Mouse (Mus musculus) neural tube, embryonic 15.5 days (tissue): ENCODE data around the gene Rnf20. TPM values are rescaled to one million over a fixed set of nuclear protein-coding genes. Genes with fewer than 3 reads are reported as not detected.
"Not testable (repeated sequence)": the region's sequence is repeated elsewhere in the genome, so short reads cannot be mapped to it uniquely, and the experiment has no call there.

Experiments
- ATAC-seq: fragments of 200-750 bp; cut with Nextera tagmentation; 2 replicates; pipeline ENCODE4 v1.8.0; 2017; ENCODE audit warnings: mild to moderate bottlenecking, moderate TSS enrichment, moderate library complexity; ENCODE audit not compliant: low FRiP score
- H3K27ac ChIP-seq: fragments of 300-500 bp; sonication (generic); replicated peaks from 2 replicates; pipeline ENCODE4 v1.5.1; 2015; ENCODE audit warnings: mild to moderate bottlenecking, inconsistent platforms
- H3K27me3 ChIP-seq: fragments of 300-500 bp; sonication (generic); replicated peaks from 2 replicates; pipeline ENCODE4 v1.6.1; 2015; ENCODE audit warnings: inconsistent platforms
- H3K36me3 ChIP-seq: fragments of 300-500 bp; sonication (generic); 2 replicates; pipeline ENCODE4 v1.6.1; 2015; ENCODE audit warnings: inconsistent platforms
- H3K4me1 ChIP-seq: fragments of 300-500 bp; sonication (generic); 2 replicates; pipeline ENCODE4 v1.6.1; 2015; ENCODE audit warnings: inconsistent platforms
- H3K4me2 ChIP-seq: fragments of 300-500 bp; sonication (generic); 2 replicates; pipeline ENCODE4 v1.6.1; 2015; ENCODE audit warnings: inconsistent platforms, mild to moderate bottlenecking, moderate library complexity
- H3K4me3 ChIP-seq: fragments of 300-500 bp; sonication (generic); replicated peaks from 2 replicates; pipeline ENCODE4 v1.5.1; 2015; ENCODE audit warnings: mild to moderate bottlenecking, inconsistent platforms
- H3K9ac ChIP-seq: fragments of 300-500 bp; sonication (generic); replicated peaks from 2 replicates; pipeline ENCODE4 v1.6.1; 2015; ENCODE audit warnings: mild to moderate bottlenecking, inconsistent platforms
- H3K9me3 ChIP-seq: fragments of 300-500 bp; sonication (generic); replicated peaks from 2 replicates; pipeline ENCODE4 v1.6.1; 2016; ENCODE audit warnings: inconsistent platforms
- WGBS: fragments of 180-500 bp; shearing (Covaris S2); methylation state at CpG from one replicate; pipeline ENCODE4 v1.1.7; 2015; ENCODE audit warnings: mixed read lengths; 5-methylcytosine and 5-hydroxymethylcytosine counted together
- polyA plus RNA-seq: library from polyadenylated mRNA; unstranded; fragments of >200 nt; fragmentation: Nextera tagmentation; extraction: Ambion mirVana; gene quantifications from 2 replicates; pipeline ENCODE4 v1.2.1, GENCODE M21; 2015

The Rnf20 gene
- polyA plus RNA-seq, 1 experiment from 2014 or later = 42.2 TPM

- Histone ChIP-seq H3K27me3 (no peaks in the 10 kb centered on the region), H3K9ac (no peak overlapping the region), H3K4me3 (no peak overlapping the region), H3K9me3 (no peaks in the 10 kb centered on the region), H3K27ac (no peak overlapping the region), H3K36me3 (no peaks in the 10 kb centered on the region), H3K4me2 (no peak overlapping the region), H3K4me1 (no peaks in the 10 kb centered on the region)
- no peak for ATAC-seq
- WGBS = 83% methylated on average over 1 of the region's 1 CpGs
Observed at GRCm38 (mm10) chr4:49605459-49605858, 26.3 kb upstream of the Rnf20 start.

GRCm38 (mm10) chr4:49616924-49617323 is 14.9 kb upstream of the Rnf20 start:
- Histone ChIP-seq H3K4me3 (no peak overlapping the region), H3K27me3 (no peaks in the 10 kb centered on the region), H3K4me1 (no peaks in the 10 kb centered on the region), H3K9me3 (no peaks in the 10 kb centered on the region), H3K9ac (no peak overlapping the region), H3K36me3 (no peaks in the 10 kb centered on the region), H3K27ac (no peak overlapping the region), H3K4me2 (no peak overlapping the region)
- ATAC-seq = no peak
- WGBS = 90% methylated on average over 10 of the region's 10 CpGs

DNA sequence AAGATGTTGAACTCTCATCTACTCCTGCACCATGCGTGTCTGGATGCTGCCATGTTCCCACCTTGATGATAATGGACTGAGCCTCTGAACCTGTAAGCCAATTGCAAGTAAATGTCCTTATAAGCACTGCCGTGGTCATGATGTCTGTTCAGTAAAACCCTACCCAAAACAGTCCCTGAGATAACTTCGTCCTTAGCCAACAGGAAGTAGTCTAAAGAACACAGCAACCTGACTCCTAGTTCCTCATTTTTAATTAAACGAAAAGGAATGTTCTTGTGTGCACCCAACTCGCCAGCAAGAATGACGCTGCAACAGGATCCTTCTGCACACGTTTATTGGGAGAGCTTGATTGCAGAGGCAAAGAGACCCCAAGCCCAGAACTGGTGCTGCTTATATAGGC is 11.9 kb upstream of the Rnf20 start:
- H3K27ac ChIP-seq, H3K36me3 ChIP-seq, H3K9me3 ChIP-seq, H3K4me2 ChIP-seq, ATAC-seq, H3K4me3 ChIP-seq, H3K9ac ChIP-seq, H3K4me1 ChIP-seq, H3K27me3 ChIP-seq: not testable (repeated sequence)
- 90% methylated on average over 7 of the region's 7 CpGs for WGBS

- no peak overlapping the region for H3K27ac ChIP-seq
- no peaks in the 10 kb centered on the region for H3K27me3 ChIP-seq
- H3K4me1 ChIP-seq = no peaks in the 10 kb centered on the region
- WGBS = 77% methylated on average over 2 of the region's 2 CpGs
- no peaks in the 10 kb centered on the region for H3K36me3 ChIP-seq
- no peak overlapping the region for H3K4me2 ChIP-seq
- no peak for ATAC-seq
- H3K9me3 ChIP-seq = no peaks in the 10 kb centered on the region
- no peak overlapping the region for H3K9ac ChIP-seq
- H3K4me3 ChIP-seq = no peak overlapping the region
Observed at GRCm38 (mm10) chr4:49622272-49622671, 9.5 kb upstream of the Rnf20 start.

DNA sequence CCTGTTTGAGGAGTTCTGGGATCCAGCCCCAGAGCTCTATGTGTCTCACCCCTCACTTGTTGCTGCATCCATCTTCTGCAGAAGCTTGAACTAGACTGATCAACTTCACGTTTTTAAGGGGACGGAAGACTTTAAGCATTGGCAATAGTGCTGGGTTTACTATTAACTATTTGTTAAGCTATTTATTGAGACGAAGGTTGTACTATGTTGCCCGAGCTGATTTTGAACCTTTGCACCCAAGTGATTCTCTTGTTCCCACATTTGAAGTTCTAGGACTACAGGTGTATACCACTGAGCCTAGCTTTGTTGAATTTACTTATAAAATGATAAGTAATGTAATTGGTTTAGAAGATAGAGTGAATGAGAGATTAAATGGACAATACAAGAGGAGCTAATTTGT is 7.9 kb upstream of the Rnf20 start:
- H3K9me3 ChIP-seq = no peaks in the 10 kb centered on the region
- no peaks in the 10 kb centered on the region for H3K36me3 ChIP-seq
- H3K4me1 ChIP-seq = no peaks in the 10 kb centered on the region
- H3K9ac ChIP-seq = no peak overlapping the region
- no peak overlapping the region for H3K27ac ChIP-seq
- H3K4me3 ChIP-seq = no peak overlapping the region
- no peak for ATAC-seq
- no peaks in the 10 kb centered on the region for H3K27me3 ChIP-seq
- WGBS = 86% methylated on average over 4 of the region's 4 CpGs
- no peak overlapping the region for H3K4me2 ChIP-seq

DNA sequence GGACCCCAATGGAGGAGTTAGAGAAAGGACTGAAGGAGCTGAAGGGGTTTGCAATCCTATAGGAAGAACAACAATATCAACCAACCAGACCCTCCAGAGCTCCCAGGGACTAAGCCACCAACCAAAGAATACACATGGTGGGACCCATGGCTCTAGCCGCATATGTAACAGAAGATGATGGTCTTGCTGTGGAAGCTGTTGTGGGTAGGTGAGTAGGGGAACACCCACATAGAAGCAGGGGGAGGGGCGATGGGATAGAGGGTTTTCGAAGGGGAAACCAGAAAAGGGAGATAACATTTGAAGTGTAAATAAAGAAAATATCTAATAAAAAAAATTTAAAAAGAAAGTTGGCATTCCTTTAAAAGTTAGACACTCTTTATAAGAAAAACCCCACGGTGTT is 6.8 kb upstream of the Rnf20 start:
- not testable (repeated sequence) for H3K9ac ChIP-seq, H3K27ac ChIP-seq, ATAC-seq, H3K4me2 ChIP-seq, H3K36me3 ChIP-seq, H3K4me3 ChIP-seq, H3K9me3 ChIP-seq, H3K27me3 ChIP-seq, H3K4me1 ChIP-seq
- WGBS = 93% methylated on average over 4 of the region's 4 CpGs

- H3K27me3 ChIP-seq = no peaks in the 10 kb centered on the region
- no peak overlapping the region for H3K27ac ChIP-seq
- H3K4me1 ChIP-seq = 0 out of 2 replicates have a peak, but pooled peaks cover 5% of the 10 kb centered on the region
- H3K4me2 ChIP-seq = no peak overlapping the region
- no peaks in the 10 kb centered on the region for H3K9me3 ChIP-seq
- no peaks in the 10 kb centered on the region for H3K36me3 ChIP-seq
- H3K9ac ChIP-seq = no peak overlapping the region
- ATAC-seq = no peak
- H3K4me3 ChIP-seq = no peak overlapping the region
- WGBS = 5% methylated on average over 3 of the region's 3 CpGs
Observed at GRCm38 (mm10) chr4:49626973-49627372, 4.8 kb upstream of the Rnf20 start.

- WGBS = 82% methylated on average over 5 of the region's 5 CpGs
- Histone ChIP-seq H3K27me3 (no peaks in the 10 kb centered on the region), H3K9ac (no peak overlapping the region), H3K4me2 (no peak overlapping the region), H3K36me3 (0 out of 2 replicates have a peak, but pooled peaks cover 2% of the 10 kb centered on the region), H3K4me3 (no peak overlapping the region), H3K9me3 (no peaks in the 10 kb centered on the region), H3K27ac (no peak overlapping the region), H3K4me1 (peaks cover 16% of the 10 kb centered on the region)
- no peak for ATAC-seq
Observed at GRCm38 (mm10) chr4:49628941-49629340, 2.9 kb upstream of the Rnf20 start.

DNA sequence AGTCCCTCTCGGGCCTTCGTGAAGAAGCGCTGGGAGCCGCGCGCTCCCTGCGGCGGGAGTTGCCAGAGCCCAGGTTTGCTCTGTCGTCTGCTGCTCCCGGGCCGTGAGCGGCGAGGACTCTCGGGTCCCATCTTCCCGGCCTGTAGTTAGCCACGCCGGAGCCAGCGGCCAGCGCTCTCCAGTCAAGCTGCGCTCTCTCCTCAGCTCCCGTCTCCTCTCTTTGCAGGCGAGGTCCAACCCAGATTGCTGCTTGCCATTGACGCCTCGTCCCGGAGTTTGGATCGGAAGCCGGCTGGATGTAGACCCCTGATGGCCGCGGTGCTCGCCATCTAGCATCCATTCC is 304 bp downstream of the Rnf20 start:
- Histone ChIP-seq H3K36me3 (peaks cover 33% of the 10 kb centered on the region), H3K4me3 (peak overlapping the region; percentile 95), H3K27me3 (no peaks in the 10 kb centered on the region), H3K4me2 (peak overlapping the region; percentile 84), H3K9ac (peak overlapping the region; percentile 92), H3K4me1 (peaks cover 26% of the 10 kb centered on the region), H3K9me3 (no peaks in the 10 kb centered on the region), H3K27ac (peak overlapping the region; percentile 90)
- ATAC-seq = peak; percentile 80
- under 1% methylated on average over 30 of the region's 30 CpGs for WGBS

GRCm38 (mm10) chr4:49637821-49638220 is 6.0 kb downstream of the Rnf20 start:
- Histone ChIP-seq H3K4me1 (peaks cover 21% of the 10 kb centered on the region), H3K27ac (no peak overlapping the region), H3K27me3 (no peaks in the 10 kb centered on the region), H3K9me3 (no peaks in the 10 kb centered on the region), H3K4me3 (no peak overlapping the region), H3K9ac (no peak overlapping the region), H3K36me3 (peaks cover 65% of the 10 kb centered on the region), H3K4me2 (no peak overlapping the region)
- no peak for ATAC-seq
- 91% methylated on average over 11 of the region's 11 CpGs for WGBS

DNA sequence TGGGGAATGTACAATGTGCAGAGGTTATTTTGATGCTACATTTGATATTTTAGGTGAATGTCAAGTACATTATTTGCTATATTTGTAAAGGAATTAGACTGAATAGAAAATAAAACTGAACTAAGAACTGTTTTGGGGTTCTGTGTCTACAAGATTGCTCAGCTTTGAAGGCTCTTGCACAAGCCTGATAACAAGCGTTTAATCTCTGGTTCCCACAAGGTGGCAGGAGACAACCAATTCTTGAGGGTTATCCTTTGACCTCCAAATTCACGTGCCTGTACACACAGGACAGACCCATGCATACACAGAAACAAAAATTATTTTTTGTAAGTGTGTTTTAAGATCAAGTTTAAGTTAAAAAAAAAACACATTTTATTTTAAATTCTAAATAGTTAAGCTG is 8.1 kb downstream of the Rnf20 start:
- 75% methylated on average over 2 of the region's 2 CpGs for whole genome bisulfite sequencing
- Histone ChIP-seq H3K27ac (no peak overlapping the region), H3K9me3 (no peaks in the 10 kb centered on the region), H3K4me3 (no peak overlapping the region), H3K4me2 (no peak overlapping the region), H3K36me3 (peaks cover 71% of the 10 kb centered on the region), H3K9ac (no peak overlapping the region), H3K4me1 (peaks cover 1% of the 10 kb centered on the region; the same call in 1 of the 2 replicates), H3K27me3 (no peaks in the 10 kb centered on the region)
- ATAC-seq = no peak

GRCm38 (mm10) chr4:49659421-49659820 is 27.6 kb downstream of the Rnf20 start:
- Histone ChIP-seq H3K4me1 (no peaks in the 10 kb centered on the region), H3K4me3 (no peak overlapping the region), H3K27me3 (no peaks in the 10 kb centered on the region), H3K27ac (no peak overlapping the region), H3K4me2 (no peak overlapping the region), H3K9me3 (no peaks in the 10 kb centered on the region), H3K9ac (no peak overlapping the region), H3K36me3 (peaks cover 64% of the 10 kb centered on the region)
- no peak for ATAC-seq
- WGBS = 94% methylated on average over 1 of the region's 1 CpGs

DNA sequence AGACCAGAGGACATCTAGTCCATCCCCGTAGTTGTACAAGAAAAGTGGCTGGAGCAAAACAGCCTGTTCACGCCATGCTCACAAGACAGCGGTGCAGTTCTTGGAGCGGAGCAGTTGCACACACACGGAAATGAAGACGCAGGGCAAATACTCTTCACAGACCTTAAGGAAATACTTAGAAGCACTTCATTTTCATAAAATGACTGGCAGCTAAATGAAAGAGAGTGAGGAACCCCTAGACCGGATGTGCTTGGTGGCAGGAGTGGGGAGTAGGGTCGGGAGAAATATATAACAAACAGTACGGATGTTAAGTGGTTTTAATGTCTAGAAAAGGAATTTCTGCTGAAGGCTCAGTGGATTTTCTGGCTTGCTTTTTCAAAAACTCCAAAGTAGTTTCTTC is 29.9 kb downstream of the Rnf20 start:
- Histone ChIP-seq H3K4me2 (no peak overlapping the region), H3K9ac (no peak overlapping the region), H3K36me3 (peaks cover 48% of the 10 kb centered on the region), H3K9me3 (no peaks in the 10 kb centered on the region), H3K4me1 (no peaks in the 10 kb centered on the region), H3K4me3 (no peak overlapping the region), H3K27ac (no peak overlapping the region), H3K27me3 (no peaks in the 10 kb centered on the region)
- WGBS = 96% methylated on average over 9 of the region's 9 CpGs
- ATAC-seq = no peak
